Mouse (Mus musculus): Measurements from ENCODE around the gene Gm21820. TPM values are rescaled to one million over a fixed set of nuclear protein-coding genes. Genes with fewer than 3 reads are reported as not detected.

Gene Gm21820
- not detected for polyA plus RNA-seq (2017; shearing (Covaris generic))

GRCm38 (mm10) chrY:5249341-5249740, at the start of gene Gm21820:
Gene Gm21820, minus strand, starts transcription at chrY:5249441.

Other genes starting within 250 kb of the Gm21820 start
- gene Gm20918, start 205.5 kb downstream of the Gm21820 start, polyA plus RNA-seq (2017; shearing (Covaris generic)), result not detected

Measured in naive thymus-derived CD4-positive, alpha-beta T cell, adult 5 months (primary cell).